22 mouse cellular contexts compared by ENCODE assay signal in the genomic region with DNA sequence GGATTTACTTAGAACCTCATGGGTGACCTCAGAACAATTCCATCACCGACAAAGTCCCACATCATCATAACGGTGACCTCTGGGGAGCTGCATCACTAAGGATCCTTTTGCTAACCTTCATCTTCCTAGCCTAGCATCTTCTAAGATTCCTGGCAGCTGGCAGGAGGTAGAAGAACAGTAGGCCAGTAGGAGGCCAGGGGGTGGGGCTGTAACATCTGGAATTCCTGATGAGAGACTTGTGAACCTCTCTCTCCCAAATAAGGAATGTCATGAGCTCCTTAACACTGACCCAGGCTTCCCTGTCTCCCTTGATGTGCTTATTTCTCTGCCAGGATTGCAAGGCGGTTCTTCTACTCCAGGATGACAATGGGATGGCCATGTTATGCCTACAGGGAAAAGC. TPM values are rescaled to one million over a fixed set of nuclear protein-coding genes. Genes with fewer than 3 reads are reported as not detected.
"Had no signal": no experiment of that assay in that cellular context is flagged by ENCODE, and none has a peak within 500 bp of the region (broad histone marks: within the 10 kb centered on the region; RNA-seq: fewer than 3 reads in every experiment).

No protein-coding gene starts in this region.

- DNase-seq: gastrocnemius, postnatal 14 days; gastrocnemius, postnatal 36 days; heart, adult 11 months; heart, adult 2 months; heart, postnatal 14 days; heart, postnatal 36 days; kidney, adult 11 months; kidney, adult 2 months; kidney, adult 9 months; kidney, postnatal 14 days; kidney, postnatal 36 days; layer of hippocampus, adult 9-11 months; layer of hippocampus, postnatal 36 days; left cerebral cortex, postnatal 4 days; liver; liver, embryonic 13.5 days had no signal

RNA-seq across cellular contexts. Expression of gene Mgarp, which starts 45.7 kb away (rescaled TPM):
- total RNA-seq: hematopoietic stem cell, adult 5-6 weeks; layer of hippocampus, adult 18-20 months; layer of hippocampus, postnatal 14 days; layer of hippocampus, postnatal 36 days; left cerebral cortex, adult 18-20 months; left cerebral cortex, postnatal 10 days; left cerebral cortex, postnatal 25 days; left cerebral cortex, postnatal 4 days had no signal
- polyA plus RNA-seq: kidney, adult 2 months had no signal
